Mouse (Mus musculus) liver, embryonic 15.5 days (tissue): ENCODE measurements around the gene Mtmr6. TPM values are rescaled to one million over a fixed set of nuclear protein-coding genes. Genes with fewer than 3 reads are reported as not detected.
"Not testable (repeated sequence)": the region's sequence is repeated elsewhere in the genome, so short reads cannot be mapped to it uniquely, and the experiment has no call there.

ENCODE experiments used
- ATAC-seq: fragments of 200-750 bp; cut with Nextera tagmentation; 2 replicates; pipeline ENCODE4 v1.8.0; 2017; ENCODE audit warnings: moderate number of reproducible peaks, mild to moderate bottlenecking, moderate library complexity; ENCODE audit not compliant: insufficient read depth
- H3K27ac ChIP-seq: fragments of 300-500 bp; sonication (generic); replicated peaks from 2 replicates; pipeline ENCODE4 v1.5.1; 2015; ENCODE audit warnings: mild to moderate bottlenecking, inconsistent platforms
- H3K27me3 ChIP-seq: fragments of 300-500 bp; sonication (generic); 2 replicates; pipeline ENCODE4 v1.6.1; 2015; ENCODE audit warnings: mild to moderate bottlenecking, inconsistent platforms
- H3K36me3 ChIP-seq: fragments of 300-500 bp; sonication (generic); replicated peaks from 2 replicates; pipeline ENCODE4 v1.6.1; 2015; ENCODE audit warnings: moderate library complexity, mild to moderate bottlenecking, inconsistent platforms
- H3K4me1 ChIP-seq: fragments of 300-500 bp; sonication (generic); replicated peaks from 2 replicates; pipeline ENCODE4 v1.6.1; 2015; ENCODE audit warnings: inconsistent platforms
- H3K4me2 ChIP-seq: fragments of 300-500 bp; sonication (generic); 2 replicates; pipeline ENCODE4 v1.6.1; 2015; ENCODE audit warnings: moderate library complexity, mild to moderate bottlenecking, inconsistent platforms
- H3K4me3 ChIP-seq: fragments of 300-500 bp; sonication (generic); replicated peaks from 2 replicates; pipeline ENCODE4 v1.5.1; 2015; ENCODE audit warnings: mild to moderate bottlenecking, inconsistent platforms
- H3K9ac ChIP-seq: fragments of 300-500 bp; sonication (generic); 2 replicates; pipeline ENCODE4 v1.6.1; 2015; ENCODE audit warnings: moderate library complexity, mild to moderate bottlenecking, inconsistent platforms
- H3K9me3 ChIP-seq: fragments of 300-500 bp; sonication (generic); replicated peaks from 2 replicates; pipeline ENCODE4 v1.6.1; 2016; ENCODE audit warnings: inconsistent platforms
- WGBS: fragments of 180-500 bp; shearing (Covaris S2); methylation state at CpG from one replicate; pipeline ENCODE4 v1.1.7; 2015; ENCODE audit warnings: mixed read lengths; ENCODE audit not compliant: insufficient replicate concordance; 5-methylcytosine and 5-hydroxymethylcytosine counted together
- polyA plus RNA-seq: library from polyadenylated mRNA; unstranded; fragments of >200 nt; fragmentation: Nextera tagmentation; extraction: Ambion mirVana; gene quantifications from 2 replicates; pipeline ENCODE4 v1.2.1, GENCODE M21; 2015

Mtmr6 gene
- polyA plus RNA-seq, 1 experiment from 2014 or later: 13.7 TPM

GRCm38 (mm10) chr14:60300224-60300991, 35.4 kb downstream of the Mtmr6 start:
- no peak overlapping the region for H3K9ac ChIP-seq
- H3K4me3 ChIP-seq: no peak overlapping the region
- no peak overlapping the region for H3K27ac ChIP-seq
- H3K4me2 ChIP-seq: no peak overlapping the region
- no peaks in the 10 kb centered on the region for H3K4me1 ChIP-seq
- H3K36me3 ChIP-seq: peaks cover 45% of the 10 kb centered on the region
- no peaks in the 10 kb centered on the region for H3K9me3 ChIP-seq
- H3K27me3 ChIP-seq: no peaks in the 10 kb centered on the region
- 80% methylated on average over 14 of the region's 14 CpGs for WGBS
- no peak for ATAC-seq

GRCm38 (mm10) chr14:60301024-60301423, 36.0 kb downstream of the Mtmr6 start:
- 73% methylated on average over 6 of the region's 6 CpGs for WGBS

GRCm38 (mm10) chr14:60302441-60302840, 37.4 kb downstream of the Mtmr6 start:
- Histone ChIP-seq H3K36me3 (peaks cover 33% of the 10 kb centered on the region), H3K4me1 (no peaks in the 10 kb centered on the region), H3K4me2 (no peak overlapping the region)

More at GRCm38 (mm10) chr14:60301024-60301423, 36.0 kb downstream of the Mtmr6 start:
- Histone ChIP-seq H3K4me3 (no peak overlapping the region), H3K4me2 (no peak overlapping the region), H3K27me3 (no peaks in the 10 kb centered on the region), H3K36me3 (peaks cover 43% of the 10 kb centered on the region), H3K9ac (no peak overlapping the region), H3K9me3 (no peaks in the 10 kb centered on the region), H3K4me1 (no peaks in the 10 kb centered on the region), H3K27ac (no peak overlapping the region)
- no peak for ATAC-seq

GRCm38 (mm10) chr14:60304441-60305220, 39.6 kb downstream of the Mtmr6 start:
- 62% methylated on average over 2 of the region's 2 CpGs for WGBS

More at GRCm38 (mm10) chr14:60302441-60302840, 37.4 kb downstream of the Mtmr6 start:
- ATAC-seq: no peak
- no peaks in the 10 kb centered on the region for H3K9me3 ChIP-seq
- WGBS: 65% methylated on average over 4 of the region's 4 CpGs
- H3K27me3 ChIP-seq: no peaks in the 10 kb centered on the region
- no peak overlapping the region for H3K27ac ChIP-seq
- H3K4me3 ChIP-seq: no peak overlapping the region
- H3K9ac ChIP-seq: no peak overlapping the region

GRCm38 (mm10) chr14:60308113-60308512, 43.1 kb downstream of the Mtmr6 start:
- no peaks in the 10 kb centered on the region for H3K27me3 ChIP-seq
- no peak overlapping the region for H3K4me2 ChIP-seq
- H3K9ac ChIP-seq: no peak overlapping the region
- no peak overlapping the region for H3K27ac ChIP-seq
- no peaks in the 10 kb centered on the region for H3K4me1 ChIP-seq
- 40% methylated on average over 6 of the region's 6 CpGs for WGBS
- no peak overlapping the region for H3K4me3 ChIP-seq
- peaks cover 3% of the 10 kb centered on the region for H3K36me3 ChIP-seq
- H3K9me3 ChIP-seq: no peaks in the 10 kb centered on the region
- no peak for ATAC-seq

More at GRCm38 (mm10) chr14:60304441-60305220, 39.6 kb downstream of the Mtmr6 start:
- no peaks in the 10 kb centered on the region for H3K27me3 ChIP-seq
- no peak overlapping the region for H3K4me3 ChIP-seq
- H3K9me3 ChIP-seq: no peaks in the 10 kb centered on the region
- no peak overlapping the region for H3K27ac ChIP-seq
- ATAC-seq: no peak
- no peaks in the 10 kb centered on the region for H3K4me1 ChIP-seq
- no peak overlapping the region for H3K9ac ChIP-seq
- peaks cover 28% of the 10 kb centered on the region for H3K36me3 ChIP-seq
- no peak overlapping the region for H3K4me2 ChIP-seq

- H3K4me1 ChIP-seq: no peaks in the 10 kb centered on the region
- H3K27me3 ChIP-seq: no peaks in the 10 kb centered on the region
- no peak overlapping the region for H3K4me3 ChIP-seq
- ATAC-seq: no peak
- no peak overlapping the region for H3K4me2 ChIP-seq
- H3K9ac ChIP-seq: no peak overlapping the region
- 49% methylated on average over 4 of the region's 4 CpGs for WGBS
- H3K36me3 ChIP-seq: no peaks in the 10 kb centered on the region
- H3K27ac ChIP-seq: no peak overlapping the region
- H3K9me3 ChIP-seq: no peaks in the 10 kb centered on the region
Observed at GRCm38 (mm10) chr14:60310691-60311090, 45.7 kb downstream of the Mtmr6 start.

GRCm38 (mm10) chr14:60319231-60319630, 54.2 kb downstream of the Mtmr6 start:
- H3K9me3 ChIP-seq: no peaks in the 10 kb centered on the region
- no peak for ATAC-seq
- no peak overlapping the region for H3K4me3 ChIP-seq
- no peak overlapping the region for H3K4me2 ChIP-seq
- no peak overlapping the region for H3K27ac ChIP-seq
- WGBS: 87% methylated on average over 1 of the region's 1 CpGs
- H3K36me3 ChIP-seq: no peaks in the 10 kb centered on the region
- no peaks in the 10 kb centered on the region for H3K27me3 ChIP-seq
- H3K4me1 ChIP-seq: no peaks in the 10 kb centered on the region
- H3K9ac ChIP-seq: no peak overlapping the region

GRCm38 (mm10) chr14:60320813-60321212, 55.8 kb downstream of the Mtmr6 start:
- Histone ChIP-seq H3K9me3 (no peaks in the 10 kb centered on the region), H3K4me1 (no peaks in the 10 kb centered on the region), H3K9ac (no peak overlapping the region), H3K4me3 (no peak overlapping the region), H3K27me3 (no peaks in the 10 kb centered on the region), H3K36me3 (no peaks in the 10 kb centered on the region), H3K4me2 (no peak overlapping the region), H3K27ac (no peak overlapping the region)
- ATAC-seq: no peak
- WGBS: 48% methylated on average over 3 of the region's 3 CpGs

GRCm38 (mm10) chr14:60340001-60340400, 75.0 kb downstream of the Mtmr6 start:
- not testable (repeated sequence) for H3K27ac ChIP-seq, H3K9me3 ChIP-seq, H3K4me1 ChIP-seq, H3K27me3 ChIP-seq, H3K4me2 ChIP-seq, H3K9ac ChIP-seq, H3K4me3 ChIP-seq, ATAC-seq, H3K36me3 ChIP-seq
- WGBS: 68% methylated on average over 5 of the region's 5 CpGs

GRCm38 (mm10) chr14:60340570-60340969, 75.5 kb downstream of the Mtmr6 start:
- H3K4me1 ChIP-seq: no peaks in the 10 kb centered on the region
- no peak overlapping the region for H3K9ac ChIP-seq
- no peak for ATAC-seq
- no peaks in the 10 kb centered on the region for H3K27me3 ChIP-seq
- H3K9me3 ChIP-seq: no peaks in the 10 kb centered on the region
- H3K4me2 ChIP-seq: no peak overlapping the region
- H3K4me3 ChIP-seq: no peak overlapping the region
- no peak overlapping the region for H3K27ac ChIP-seq
- H3K36me3 ChIP-seq: no peaks in the 10 kb centered on the region
- whole genome bisulfite sequencing: 55% methylated on average over 4 of the region's 4 CpGs

GRCm38 (mm10) chr14:60345326-60345876, 80.4 kb downstream of the Mtmr6 start:
- Histone ChIP-seq H3K27me3 (no peaks in the 10 kb centered on the region), H3K9ac (no peak overlapping the region), H3K4me1 (no peaks in the 10 kb centered on the region), H3K27ac (no peak overlapping the region), H3K36me3 (no peaks in the 10 kb centered on the region), H3K9me3 (no peaks in the 10 kb centered on the region), H3K4me2 (no peak overlapping the region), H3K4me3 (no peak overlapping the region)
- ATAC-seq: no peak
- WGBS: 64% methylated on average over 6 of the region's 6 CpGs
